Comparison of ENCODE assay signal across 8 mouse cellular contexts in genomic region chr3:87508205-87508901, GRCm38 (mm10). TPM values are rescaled to one million over a fixed set of nuclear protein-coding genes. Genes with fewer than 3 reads are reported as not detected.
DNase-seq lines count a peak whose midpoint lies in the region; ATAC-seq and TF ChIP-seq lines count a peak whose summit lies in the region.

No protein-coding gene starts in this region.

- peak; percentile 85 for DNase-seq in ES-E14 (ENCODE audit: low read depth, low spot score)
- DNase-seq in cerebellum, adult 11-12 months: peak; percentile 72
- peak; percentile 80 for DNase-seq in forebrain, postnatal 0 days
- peak; percentile 86 to 90 for DNase-seq in heart, postnatal 36 days
- peak; percentile 88 for DNase-seq in layer of hippocampus, adult 11-12 months (ENCODE audit: low spot score)
- DNase-seq in liver, postnatal 0 days: peak; percentile 88

- intact Hi-C loops in heart, postnatal 36 days (cut with DNase I): loop anchor here (1.0 kb wide), 1 partner anchor 54 kb away; no protein-coding TSS in a partner anchor

- H3K4me1 ChIP-seq in ES-E14 (ENCODE audit: control insufficient read depth in 2 of 2, insufficient read depth in 2 of 2, low read length in 2 of 2, poor library complexity in 1 of 2): peaks cover 0 to 8% of the 10 kb centered on the region in 2 experiments; a peak in 1 of 4 replicates
- H3K4me1 ChIP-seq in forebrain, postnatal 0 days (ENCODE audit: insufficient read depth): no peaks in the 10 kb centered on the region
- H3K4me1 ChIP-seq in liver, postnatal 0 days (ENCODE audit: insufficient read depth): peaks cover 25% of the 10 kb centered on the region
- H3K4me1 ChIP-seq in neural tube, embryonic 14.5 days (ENCODE audit: control insufficient read depth, insufficient read depth, low read length): no peaks in the 10 kb centered on the region
- H3K4me1 ChIP-seq in testis, adult 2 months (ENCODE audit: control insufficient read depth, insufficient read depth, low read length): peaks cover 7% of the 10 kb centered on the region

- peak; percentile 85 for ATAC-seq in forebrain, postnatal 0 days
- peak; percentile 83 for ATAC-seq in liver, postnatal 0 days
- peak; percentile 87 for ATAC-seq in neural tube, embryonic 14.5 days (ENCODE audit: low read depth)

- H3K9me3 ChIP-seq in ES-E14 (ENCODE audit: control insufficient read depth, insufficient read depth, low read depth, low read length): no peaks in the 10 kb centered on the region
- no peaks in the 10 kb centered on the region for H3K9me3 ChIP-seq in forebrain, postnatal 0 days (ENCODE audit: low read length)
- H3K9me3 ChIP-seq in liver, postnatal 0 days (ENCODE audit: low read length): no peaks in the 10 kb centered on the region
- H3K9me3 ChIP-seq in neural tube, embryonic 14.5 days (ENCODE audit: control insufficient read depth, low read length): no peaks in the 10 kb centered on the region

- WGBS in forebrain, postnatal 0 days: 21% methylated on average over 17 of the region's 17 CpGs
- 32% methylated on average over 17 of the region's 17 CpGs for WGBS in liver, postnatal 0 days (ENCODE audit: insufficient replicate concordance)
- 30% methylated on average over 17 of the region's 17 CpGs for WGBS in neural tube, embryonic 14.5 days

- TF ChIP-seq EP300 in liver, postnatal 0 days (IDR thresholded peaks at IDR 0.05; ENCODE audit: low read depth): no peak

- in situ Hi-C loops in ES-E14 (cut with MboI; ENCODE audit: low sequenced_read_pairs in 2 of 2, unreplicated experiment in 2 of 2): loop anchor here (10.0 to 25.0 kb wide), 2 partner anchors 271 to 474 kb away; no protein-coding TSS in a partner anchor

- no peak overlapping the region for H3K27ac ChIP-seq in ES-E14 (ENCODE audit: insufficient read depth, low read depth, low read length, poor library complexity, severe bottlenecking)
- H3K27ac ChIP-seq in forebrain, postnatal 0 days (ENCODE audit: low read depth, low read length): no peak overlapping the region
- 0 out of 2 replicates have a peak overlapping the region, but pooled peaks have one; percentile 29 for H3K27ac ChIP-seq in liver, postnatal 0 days (ENCODE audit: low read depth)
- no peak overlapping the region for H3K27ac ChIP-seq in neural tube, embryonic 14.5 days (ENCODE audit: low read depth, low read length)
- H3K27ac ChIP-seq in testis, adult 2 months (ENCODE audit: control insufficient read depth, insufficient read depth, low read depth, low read length): no peak overlapping the region

- TF ChIP-seq CTCF in forebrain, postnatal 0 days (IDR thresholded peaks at IDR 0.05; ENCODE audit: low read depth): peak; percentile 91
- TF ChIP-seq CTCF in liver, postnatal 0 days (IDR thresholded peaks at IDR 0.05; ENCODE audit: low read depth): peak; percentile 97
- TF ChIP-seq CTCF in testis, adult 2 months (IDR thresholded peaks at IDR 0.05; ENCODE audit: control insufficient read depth, insufficient read depth, insufficient replicate concordance, low read depth, low read length): peak; percentile 81; the same call in 1 of the 2 replicates

- H3K4me3 ChIP-seq in ES-E14 (ENCODE audit: insufficient read depth in 1 of 2, low read depth in 1 of 2, low read length in 2 of 2, poor library complexity in 1 of 2, severe bottlenecking in 1 of 2): 0 out of 4 replicates have a peak overlapping the region, but pooled peaks of 1 of the 2 experiments have one; percentile 11
- H3K4me3 ChIP-seq in forebrain, postnatal 0 days (ENCODE audit: low read depth, low read length): no peak overlapping the region; the same call in 1 of the 2 replicates
- no peak overlapping the region for H3K4me3 ChIP-seq in liver, postnatal 0 days (ENCODE audit: low read depth, low read length)
- H3K4me3 ChIP-seq in neural tube, embryonic 14.5 days (ENCODE audit: low read depth, low read length): no peak overlapping the region
- H3K4me3 ChIP-seq in testis, adult 2 months (ENCODE audit: control insufficient read depth, low read depth, low read length): peak overlapping the region; percentile 30

- peak overlapping the region; percentile 41 for H3K4me2 ChIP-seq in forebrain, postnatal 0 days (ENCODE audit: low read depth)
- H3K4me2 ChIP-seq in liver, postnatal 0 days (ENCODE audit: low read depth, low read length): peak overlapping the region; percentile 31; the same call in 1 of the 2 replicates
- H3K4me2 ChIP-seq in neural tube, embryonic 14.5 days (ENCODE audit: low read depth, low read length): peak overlapping the region; percentile 21; the same call in 1 of the 2 replicates

- no peak overlapping the region; the same call in 1 of the 2 replicates for H3K9ac ChIP-seq in ES-E14 (ENCODE audit: insufficient read depth, low read depth, low read length, poor library complexity, severe bottlenecking)
- H3K9ac ChIP-seq in forebrain, postnatal 0 days: no peak overlapping the region
- 0 out of 2 replicates have a peak overlapping the region, but pooled peaks have one; percentile 21 for H3K9ac ChIP-seq in liver, postnatal 0 days (replicated peaks)
- H3K9ac ChIP-seq in neural tube, embryonic 14.5 days (replicated peaks; ENCODE audit: low read depth, low read length): no peak overlapping the region

- no peaks in the 10 kb centered on the region for H3K36me3 ChIP-seq in ES-E14 (ENCODE audit: control insufficient read depth, insufficient read depth, low read length, poor library complexity, severe bottlenecking)
- H3K36me3 ChIP-seq in forebrain, postnatal 0 days (ENCODE audit: insufficient read depth): no peaks in the 10 kb centered on the region
- no peaks in the 10 kb centered on the region for H3K36me3 ChIP-seq in liver, postnatal 0 days (replicated peaks; ENCODE audit: insufficient read depth, low read length)
- H3K36me3 ChIP-seq in neural tube, embryonic 14.5 days (ENCODE audit: control insufficient read depth, insufficient read depth, low read length): no peaks in the 10 kb centered on the region
- no peaks in the 10 kb centered on the region for H3K36me3 ChIP-seq in testis, adult 2 months (ENCODE audit: control insufficient read depth, insufficient read depth, low read length)

- no peaks in the 10 kb centered on the region for H3K27me3 ChIP-seq in forebrain, postnatal 0 days (ENCODE audit: insufficient read depth, low read length)
- no peaks in the 10 kb centered on the region for H3K27me3 ChIP-seq in liver, postnatal 0 days (ENCODE audit: insufficient read depth, low read length)
- no peaks in the 10 kb centered on the region for H3K27me3 ChIP-seq in neural tube, embryonic 14.5 days (ENCODE audit: control insufficient read depth, insufficient read depth, low read length)
- H3K27me3 ChIP-seq in testis, adult 2 months (ENCODE audit: control insufficient read depth, insufficient read depth, low read length): no peaks in the 10 kb centered on the region

- no peak for TF ChIP-seq POLR2A in testis, adult 2 months (IDR thresholded peaks at IDR 0.05; ENCODE audit: control insufficient read depth, low read depth, low read length)

TF ChIP-seq in ES-E14, 5 proteins besides CTCF, POLR2A, EP300 and RAD21:
- no peak for TF ChIP-seq CHD2 (IDR thresholded peaks at IDR 0.05; ENCODE audit: low read depth, low read length)
- TF ChIP-seq ZC3H11A (IDR thresholded peaks at IDR 0.05; ENCODE audit: borderline replicate concordance, low read depth, low read length): peak; percentile 80; the same call in 1 of the 2 replicates
TF ChIP-seq in ES-E14: peak in this region for 1.

RNA-seq across cellular contexts. Expression of gene Etv3, which starts 16.9 kb away (rescaled TPM):
- total RNA-seq in ES-E14 (2012; rRNA removed): 8.0 and 8.8 TPM in 2 replicates
- total RNA-seq in forebrain, postnatal 0 days (2014; rRNA removed): 9.8 and 13.8 TPM in 2 replicates
- polyA plus RNA-seq in forebrain, postnatal 0 days (2015; fragmentation: Nextera tagmentation; extraction: Ambion mirVana): 5.0 and 6.0 TPM in 2 replicates
- total RNA-seq in heart, postnatal 36 days (2021): 10 to 100 TPM; 19.2 to 20.0 TPM
- 3.6 and 3.9 TPM in 2 replicates for polyA plus RNA-seq in liver, postnatal 0 days (2015; fragmentation: Nextera tagmentation; extraction: Ambion mirVana)
- polyA plus RNA-seq in neural tube, embryonic 14.5 days (2014; fragmentation: Nextera tagmentation; extraction: Ambion mirVana): 7.3 and 7.8 TPM in 2 replicates
- polyA plus RNA-seq in testis, adult 2 months (2012; rRNA removed): 3.9 and 4.0 TPM in 2 replicates
